Mouse (Mus musculus): ENCODE results near the gene Lamc1.
"Not testable (repeated sequence)": the region's sequence is repeated elsewhere in the genome, so short reads cannot be mapped to it uniquely, and the experiment has no call there.

Gene Lamc1

GRCm38 (mm10) chr1:153331206-153331605 lies 1.4 kb downstream of the Lamc1 start:
- no peak for DNase-seq

GRCm38 (mm10) chr1:153329306-153329705 lies 3.3 kb downstream of the Lamc1 start:
- DNase-seq: no peak

- DNase-seq: no peak
Observed at GRCm38 (mm10) chr1:153327063-153327462, 5.5 kb downstream of the Lamc1 start.

GRCm38 (mm10) chr1:153326226-153326625 lies 6.4 kb downstream of the Lamc1 start:
- no peak for DNase-seq

- peak in 1 of 2 experiments; percentile 33 for DNase-seq
Observed at GRCm38 (mm10) chr1:153321404-153321803, 11.2 kb downstream of the Lamc1 start.

GRCm38 (mm10) chr1:153320554-153321147 lies 11.9 kb downstream of the Lamc1 start:
- no peak for DNase-seq

- no peak for DNase-seq
Observed at GRCm38 (mm10) chr1:153320121-153320520, 12.5 kb downstream of the Lamc1 start.

GRCm38 (mm10) chr1:153318741-153319140 lies 13.8 kb downstream of the Lamc1 start:
- DNase-seq: no peak

GRCm38 (mm10) chr1:153318287-153318686 lies 14.3 kb downstream of the Lamc1 start:
- DNase-seq: no peak

GRCm38 (mm10) chr1:153317486-153318260 lies 14.9 kb downstream of the Lamc1 start:
- no peak for DNase-seq

GRCm38 (mm10) chr1:153316956-153317355 lies 15.6 kb downstream of the Lamc1 start:
- DNase-seq: no peak

GRCm38 (mm10) chr1:153316286-153316685 lies 16.3 kb downstream of the Lamc1 start:
- no peak for DNase-seq

- no peak for DNase-seq
Observed at GRCm38 (mm10) chr1:153315121-153315520, 17.5 kb downstream of the Lamc1 start.

- no peak for DNase-seq
Observed at GRCm38 (mm10) chr1:153312992-153313391, 19.6 kb downstream of the Lamc1 start.

- no peak for DNase-seq
Observed at GRCm38 (mm10) chr1:153310190-153310589, 22.4 kb downstream of the Lamc1 start.

GRCm38 (mm10) chr1:153309310-153309709 lies 23.3 kb downstream of the Lamc1 start:
- no peak for DNase-seq

GRCm38 (mm10) chr1:153308915-153309296 lies 23.7 kb downstream of the Lamc1 start:
- DNase-seq: no peak

- peak in 1 of 2 experiments; percentile 38 for DNase-seq
Observed at GRCm38 (mm10) chr1:153308179-153308914, 24.2 kb downstream of the Lamc1 start.

- DNase-seq: no peak
Observed at GRCm38 (mm10) chr1:153307509-153308178, 24.9 kb downstream of the Lamc1 start.

- DNase-seq: not testable (repeated sequence)
Observed at GRCm38 (mm10) chr1:153305728-153306127, 26.9 kb downstream of the Lamc1 start.

- DNase-seq: not testable (repeated sequence)
Observed at GRCm38 (mm10) chr1:153305249-153305648, 27.3 kb downstream of the Lamc1 start.

- not testable (repeated sequence) for DNase-seq
Observed at GRCm38 (mm10) chr1:153299436-153299835, 33.1 kb downstream of the Lamc1 start.

- DNase-seq: not testable (repeated sequence)
Observed at GRCm38 (mm10) chr1:153297774-153298363, 34.7 kb downstream of the Lamc1 start.
